Mouse (Mus musculus) ovary, postnatal 10 days (tissue): ENCODE data around the gene Ppp1r35.
A peak's percentile ranks its signal among the peaks of the same experiment; 100 is the strongest.

ENCODE experiments used
- DNase-seq: peaks from one replicate; pipeline ENCODE4 v3.0.0; 2022; ENCODE audit warnings: low spot score

The Ppp1r35 gene

GRCm38 (mm10) chr5:137751221-137751887 lies 27.3 kb upstream of the Ppp1r35 start:
- no peak for DNase-seq

GRCm38 (mm10) chr5:137751988-137752387 lies 26.7 kb upstream of the Ppp1r35 start:
- DNase-seq = no peak

GRCm38 (mm10) chr5:137753111-137753832 lies 25.4 kb upstream of the Ppp1r35 start:
- DNase-seq = no peak

DNA sequence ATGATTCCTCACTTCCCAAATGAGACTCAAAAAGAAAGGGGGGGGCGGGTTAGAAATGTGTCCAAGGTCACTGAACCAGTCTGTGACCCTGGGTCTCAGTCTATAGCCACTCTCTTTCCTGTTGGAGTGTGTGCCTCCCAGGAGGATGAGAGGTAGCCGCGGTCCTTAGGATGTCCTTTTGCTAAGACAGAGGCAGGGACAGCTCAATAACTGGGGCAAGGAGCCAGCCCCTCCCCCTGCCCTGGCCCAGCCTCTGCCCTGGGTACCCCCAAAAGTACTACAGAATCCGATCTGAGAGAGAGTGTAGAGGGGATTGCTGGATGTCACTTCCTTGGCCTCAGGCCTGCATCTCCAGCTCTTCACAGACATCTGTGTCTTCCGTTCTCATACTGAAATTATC lies 23.2 kb upstream of the Ppp1r35 start:
- no peak for DNase-seq

GRCm38 (mm10) chr5:137756106-137756505 lies 22.5 kb upstream of the Ppp1r35 start:
- no peak for DNase-seq

DNA sequence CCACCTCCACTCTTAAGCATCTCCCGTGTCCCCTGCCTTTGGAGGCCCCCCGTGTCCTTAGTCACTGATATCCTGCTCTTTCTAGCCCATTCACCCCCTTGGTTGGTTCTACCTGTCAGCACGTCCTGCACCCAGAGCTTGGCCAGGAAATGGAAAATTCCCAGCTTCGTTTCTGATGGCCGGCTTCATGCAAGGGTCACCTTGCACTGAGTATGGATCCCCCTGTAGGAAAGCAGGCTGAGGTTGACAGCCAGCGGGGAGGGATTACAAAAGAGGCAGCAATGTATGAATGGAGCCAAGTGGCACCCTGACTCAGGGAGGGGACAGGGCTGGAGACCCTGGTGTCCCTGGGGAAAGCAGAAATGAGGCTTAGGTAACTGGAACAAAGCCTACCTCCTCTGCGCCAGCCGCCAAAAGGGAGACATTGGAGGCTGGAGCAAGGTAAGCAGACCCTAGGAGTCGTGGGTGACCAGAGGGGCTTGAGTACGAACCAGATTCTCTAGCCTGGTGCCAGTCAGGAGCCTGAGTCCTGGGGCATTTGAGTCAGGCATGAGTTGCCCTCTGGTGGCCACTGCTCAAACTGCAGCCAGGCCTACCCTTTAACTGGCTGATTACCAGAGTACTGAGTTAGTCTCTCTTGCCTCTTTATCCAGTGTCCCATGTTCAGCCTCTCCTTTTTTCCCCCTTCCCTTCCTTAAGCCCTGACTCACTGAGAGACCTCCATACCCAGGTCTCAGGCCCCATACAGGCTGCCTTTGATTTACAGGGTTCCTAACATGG lies 21.6 kb upstream of the Ppp1r35 start:
- peak; percentile 77 for DNase-seq

DNA sequence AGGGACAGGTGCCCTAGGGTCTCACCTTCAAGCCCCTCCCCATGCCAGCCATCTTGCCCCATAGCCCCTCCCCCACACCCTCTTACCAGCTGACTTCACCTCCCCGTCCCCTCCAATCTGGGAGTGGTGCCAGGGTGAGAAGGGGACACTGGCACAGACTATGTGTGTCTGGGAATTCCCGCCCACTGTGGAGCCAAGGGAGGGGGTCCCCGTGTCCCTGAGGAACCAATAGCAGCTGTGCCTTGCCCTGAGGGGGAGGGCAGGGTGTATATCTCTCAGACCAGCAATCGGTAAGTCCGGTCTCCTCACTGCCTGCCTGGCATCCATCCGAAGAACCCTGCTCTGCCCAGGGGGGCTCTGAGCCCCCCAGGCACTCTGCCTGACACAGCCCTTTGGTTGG lies 20.8 kb upstream of the Ppp1r35 start:
- DNase-seq = no peak

- DNase-seq = no peak
Observed at GRCm38 (mm10) chr5:137758921-137759534, 19.6 kb upstream of the Ppp1r35 start.

GRCm38 (mm10) chr5:137759971-137760412 lies 18.7 kb upstream of the Ppp1r35 start:
- DNase-seq = peak; percentile 62

GRCm38 (mm10) chr5:137764609-137765340 lies 13.9 kb upstream of the Ppp1r35 start:
- DNase-seq = no peak

- DNase-seq = no peak
Observed at GRCm38 (mm10) chr5:137766270-137766669, 12.4 kb upstream of the Ppp1r35 start.

DNA sequence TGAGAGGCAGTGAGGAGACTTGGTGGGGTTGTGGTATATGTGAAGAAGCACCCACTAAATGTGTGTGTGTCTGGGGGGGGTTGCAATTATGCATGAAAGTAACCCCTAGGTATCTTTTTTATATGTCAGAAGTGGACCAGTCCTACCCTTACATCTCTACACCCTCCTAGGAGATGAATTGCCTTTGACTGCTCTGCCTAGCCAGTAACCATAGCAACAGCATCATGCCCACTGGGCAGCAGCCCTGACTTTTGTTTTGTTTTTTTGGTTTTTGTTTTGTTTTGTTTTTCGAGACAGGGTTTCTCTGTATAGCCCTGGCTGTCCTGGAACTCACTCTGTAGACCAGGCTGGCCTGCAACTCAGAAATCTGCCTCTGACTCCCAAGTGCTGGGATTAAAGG lies 10.2 kb upstream of the Ppp1r35 start:
- no peak for DNase-seq

DNA sequence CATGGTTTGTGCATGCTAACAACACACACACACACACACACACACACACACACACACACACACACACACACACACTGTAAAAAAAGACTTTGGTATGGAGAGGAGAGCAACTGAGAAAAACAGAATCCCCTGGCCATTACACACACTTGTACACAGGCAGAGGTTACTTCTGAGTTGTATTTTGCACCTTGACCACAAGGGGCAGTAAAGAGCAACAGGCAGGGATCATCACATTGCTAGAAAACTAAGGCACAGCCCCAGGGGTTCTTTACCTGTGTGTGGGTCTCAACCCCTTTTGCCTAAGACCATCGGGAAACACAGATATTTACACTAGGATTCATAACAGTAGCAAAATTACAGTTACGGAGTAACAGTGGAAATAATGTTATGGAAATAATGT lies 7.9 kb upstream of the Ppp1r35 start:
- DNase-seq = no peak

DNA sequence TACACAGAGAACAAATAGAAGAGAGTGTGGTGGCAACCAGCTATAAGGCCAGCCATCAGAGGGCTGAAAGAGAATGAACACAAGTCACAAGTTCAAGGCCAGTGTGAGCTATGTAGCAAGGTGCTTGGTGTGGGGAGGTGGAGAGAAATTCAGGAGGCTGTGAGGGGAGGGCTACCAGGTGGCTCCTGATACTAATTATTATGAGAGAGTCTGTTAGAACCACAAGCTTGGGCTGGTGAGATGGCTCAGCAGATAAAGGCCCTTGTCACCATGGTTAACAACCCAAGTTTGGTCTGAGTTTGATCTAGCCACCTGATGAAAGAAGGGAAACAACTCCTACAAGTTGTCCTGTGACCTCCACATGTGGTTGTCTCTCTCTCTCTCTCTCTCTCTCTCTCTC lies 5.9 kb upstream of the Ppp1r35 start:
- DNase-seq = no peak

DNA sequence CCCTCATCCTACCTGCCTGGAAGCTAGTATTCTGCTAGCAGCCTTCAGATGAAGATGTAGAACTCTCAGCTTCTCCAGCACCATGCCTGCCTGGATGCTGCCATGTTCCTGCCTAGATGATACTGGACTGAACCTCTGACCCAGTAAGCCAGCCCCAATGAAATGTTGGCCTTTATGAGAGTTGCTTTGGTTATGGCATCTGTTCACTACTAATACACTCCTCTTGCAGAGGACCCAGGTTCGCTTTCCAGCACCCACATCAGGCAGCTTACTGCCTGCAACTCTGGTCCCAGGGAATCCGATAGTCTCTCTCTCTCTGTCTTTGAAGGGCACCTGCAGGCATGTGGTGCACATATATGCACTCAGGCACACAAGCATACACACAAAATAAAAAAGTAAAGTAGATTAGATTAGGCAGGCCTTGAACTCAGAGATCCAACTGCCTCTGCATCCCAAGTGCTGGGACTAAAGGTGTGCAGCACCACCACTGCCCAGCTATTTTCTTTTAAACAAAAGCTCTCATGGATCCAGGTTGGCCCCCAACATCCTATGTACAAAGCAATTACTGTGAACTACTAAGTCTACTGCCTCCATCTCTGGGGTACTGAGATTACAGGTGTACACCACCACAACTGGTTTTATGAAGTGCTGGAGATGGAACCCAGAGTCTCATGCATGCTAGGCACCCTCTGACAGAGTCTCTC lies 2.9 kb upstream of the Ppp1r35 start:
- no peak for DNase-seq

GRCm38 (mm10) chr5:137776408-137776918 lies 2.2 kb upstream of the Ppp1r35 start:
- no peak for DNase-seq

- DNase-seq = no peak
Observed at GRCm38 (mm10) chr5:137777267-137777845, 1.3 kb upstream of the Ppp1r35 start.

DNA sequence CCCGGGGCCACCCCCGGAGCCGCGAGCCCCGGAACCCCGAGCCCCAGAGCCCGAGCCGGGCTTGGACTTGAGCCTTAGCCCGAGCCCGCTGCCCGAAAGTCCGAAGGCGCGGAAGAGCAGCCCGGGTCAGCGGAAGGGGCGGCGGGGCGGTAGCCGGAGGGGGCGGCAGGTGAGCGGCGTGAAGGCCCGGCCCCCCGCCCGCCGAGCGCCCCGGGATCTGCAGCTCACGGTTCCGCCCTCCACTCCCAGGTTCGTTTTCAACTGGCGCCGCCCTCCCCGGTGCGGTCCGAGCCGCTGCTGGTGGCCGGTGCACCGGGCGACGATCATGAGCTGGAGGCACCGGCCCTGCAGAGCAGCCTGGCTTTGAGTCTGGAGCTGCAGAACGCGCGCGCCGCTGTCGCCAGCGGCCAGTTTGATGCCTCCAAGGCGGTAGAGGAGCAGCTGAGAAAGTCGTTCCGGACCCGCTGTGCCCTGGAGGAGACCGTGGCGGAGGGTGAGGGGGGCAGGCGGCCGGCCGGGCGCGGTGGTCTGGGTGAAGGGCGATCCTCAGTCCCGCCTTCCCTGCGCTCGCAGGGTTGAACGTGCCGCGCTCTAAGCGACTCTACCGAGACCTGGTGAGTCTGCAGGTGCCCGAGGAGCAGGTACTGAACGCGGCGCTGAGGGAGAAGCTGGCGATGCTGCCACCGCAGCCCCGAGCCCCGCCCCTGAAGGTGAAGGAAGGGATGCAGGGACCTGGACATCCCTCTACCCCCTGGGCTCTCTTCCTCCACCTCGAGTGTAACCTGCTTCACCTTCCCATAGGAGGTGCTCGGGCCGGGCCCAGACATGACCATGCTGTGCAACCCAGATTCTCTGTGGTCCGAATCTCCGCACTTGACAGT lies 644 bp downstream of the Ppp1r35 start:
- DNase-seq = no peak

GRCm38 (mm10) chr5:137781661-137782060 lies 3.0 kb downstream of the Ppp1r35 start:
- DNase-seq = no peak
